ENCODE assay signal across 8 mouse cellular contexts in the genomic region with DNA sequence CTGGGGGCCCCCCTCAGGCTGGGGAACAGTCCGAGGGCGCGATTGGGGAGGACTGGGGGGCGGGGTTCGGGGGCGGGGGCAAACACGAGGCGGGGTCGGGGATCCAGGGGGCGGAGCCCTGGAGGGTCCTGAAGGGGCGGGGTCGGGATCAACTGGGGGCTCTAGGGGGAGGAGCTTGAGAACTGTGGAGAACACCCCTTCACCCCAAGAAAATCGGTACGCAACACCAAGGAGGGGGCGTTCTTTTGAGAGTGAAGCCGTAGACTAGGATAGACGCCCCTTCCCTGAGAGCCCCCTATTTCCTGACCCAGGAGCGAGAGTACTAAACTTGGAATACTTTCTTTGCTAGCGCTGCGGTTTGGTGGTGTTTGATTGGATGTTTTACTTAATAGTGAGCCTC. TPM values are rescaled to one million over a fixed set of nuclear protein-coding genes. Genes with fewer than 3 reads are reported as not detected.
DNase-seq lines count a peak whose midpoint lies in the region; ATAC-seq and TF ChIP-seq lines count a peak whose summit lies in the region.

No protein-coding gene starts in this region.

- no peak for TF ChIP-seq CTCF in MEL (IDR thresholded peaks at IDR 0.05 in 2 of 3, conservative IDR thresholded peaks at IDR 0.05 in 1 of 3; ENCODE audit: control insufficient read depth in 1 of 3, insufficient read depth in 1 of 3, low read depth in 2 of 3, low read length in 3 of 3, poor library complexity in 1 of 3, severe bottlenecking in 1 of 3)
- TF ChIP-seq CTCF in thymus, adult 2 months (IDR thresholded peaks at IDR 0.05; ENCODE audit: borderline replicate concordance, control insufficient read depth, extremely low read depth, insufficient read depth, low read length, poor library complexity): 0 out of 2 replicates have a peak, but pooled peaks have one; percentile 1

- H3K27me3 ChIP-seq in MEL (ENCODE audit: control insufficient read depth in 1 of 2, insufficient read depth in 2 of 2, low read length in 2 of 2): no peaks in the 10 kb centered on the region
- no peaks in the 10 kb centered on the region for H3K27me3 ChIP-seq in liver, embryonic 15.5 days
- no peaks in the 10 kb centered on the region for H3K27me3 ChIP-seq in thymus, adult 2 months (ENCODE audit: control insufficient read depth, insufficient read depth, low read length)

- 0 out of 2 replicates have a peak, but pooled peaks have one; percentile 11 for ATAC-seq in granulocyte monocyte progenitor cell, adult 5-6 weeks (replicated peaks; ENCODE audit: poor library complexity, severe bottlenecking)
- no peak for ATAC-seq in liver, embryonic 15.5 days (ENCODE audit: insufficient read depth)

- H3K27ac ChIP-seq in MEL (ENCODE audit: control insufficient read depth, low read depth, low read length): no peak overlapping the region
- H3K27ac ChIP-seq in liver, embryonic 15.5 days (replicated peaks): peak overlapping the region; percentile 88
- no peak overlapping the region for H3K27ac ChIP-seq in thymus, adult 2 months (ENCODE audit: control insufficient read depth, insufficient read depth, low read length)

- no peak for TF ChIP-seq RAD21 in MEL (IDR thresholded peaks at IDR 0.05; ENCODE audit: low read depth, low read length)

- no peaks in the 10 kb centered on the region for H3K9me3 ChIP-seq in MEL (replicated peaks; ENCODE audit: insufficient read depth, low read length)
- H3K9me3 ChIP-seq in liver, embryonic 15.5 days (replicated peaks): peaks cover 20% of the 10 kb centered on the region

- 2% methylated on average over 17 of the region's 20 CpGs for WGBS in liver, embryonic 15.5 days (ENCODE audit: insufficient replicate concordance)
- 3% methylated on average over 15 of the region's 20 CpGs for WGBS in thymus, adult 2 months

- peaks cover 22% of the 10 kb centered on the region for H3K79me2 ChIP-seq in MEL (ENCODE audit: control insufficient read depth, insufficient read depth, low read length, poor library complexity)

- TF ChIP-seq EP300 in MEL (IDR thresholded peaks at IDR 0.05; ENCODE audit: low read depth in 1 of 2, low read length in 2 of 2): no peak

- peak overlapping the region; percentile 69 to 82 for H3K4me3 ChIP-seq in MEL (ENCODE audit: control insufficient read depth in 1 of 2, insufficient read depth in 1 of 2, low read depth in 2 of 2, low read length in 2 of 2)
- H3K4me3 ChIP-seq in liver, embryonic 15.5 days (replicated peaks): peak overlapping the region; percentile 72
- peak overlapping the region; percentile 81 for H3K4me3 ChIP-seq in thymus, adult 2 months (ENCODE audit: control insufficient read depth, insufficient read depth, low read length)

- peak overlapping the region; percentile 63 for H3K9ac ChIP-seq in MEL (ENCODE audit: control insufficient read depth, low read depth, low read length, poor library complexity, severe bottlenecking)
- H3K9ac ChIP-seq in liver, embryonic 15.5 days: peak overlapping the region; percentile 64

- DNase-seq in heart, adult 9 months (ENCODE audit: low spot score in 2 of 2): peak; percentile 47 to 63
- DNase-seq in heart, adult 8-10 months (ENCODE audit: low spot score): no peak
- DNase-seq in MEL (ENCODE audit: low read depth, low spot score): no peak
- DNase-seq in thymus, adult 2 months: peak; percentile 79
- no peak for DNase-seq in frontal cortex, postnatal 36 days (ENCODE audit: low spot score in 2 of 2)
- DNase-seq in spleen, postnatal 10 days (ENCODE audit: low spot score in 2 of 2): no peak

- H3K36me3 ChIP-seq in MEL (ENCODE audit: control insufficient read depth in 1 of 2, insufficient read depth in 2 of 2, low read length in 2 of 2): peaks cover 0 to 12% of the 10 kb centered on the region in 2 experiments
- H3K36me3 ChIP-seq in liver, embryonic 15.5 days (replicated peaks): peaks cover 58% of the 10 kb centered on the region
- peaks cover 22% of the 10 kb centered on the region for H3K36me3 ChIP-seq in thymus, adult 2 months (ENCODE audit: control insufficient read depth, insufficient read depth, low read length)

- TF ChIP-seq POLR2A in MEL (IDR thresholded peaks at IDR 0.05; ENCODE audit: control insufficient read depth in 1 of 2, insufficient read depth in 1 of 2, low read depth in 1 of 2, low read length in 2 of 2, poor library complexity in 1 of 2): no peak
- no peak for TF ChIP-seq POLR2A in thymus, adult 2 months (IDR thresholded peaks at IDR 0.05; ENCODE audit: control insufficient read depth, extremely low read depth, insufficient read depth, low read length, poor library complexity)

- H3K4me1 ChIP-seq in MEL (ENCODE audit: control insufficient read depth in 1 of 2, insufficient read depth in 2 of 2, low read length in 2 of 2): peaks cover 4 to 18% of the 10 kb centered on the region in 2 experiments; a peak in 3 of 4 replicates
- H3K4me1 ChIP-seq in liver, embryonic 15.5 days (replicated peaks): peaks cover 76% of the 10 kb centered on the region
- peaks cover 18% of the 10 kb centered on the region for H3K4me1 ChIP-seq in thymus, adult 2 months (replicated peaks; ENCODE audit: control insufficient read depth, insufficient read depth, low read length)

- peak overlapping the region; percentile 84 for H3K4me2 ChIP-seq in liver, embryonic 15.5 days

TF ChIP-seq in MEL, 35 proteins besides CTCF, POLR2A, EP300 and RAD21 (continues in another document):
- TF ChIP-seq ZNF384 (IDR thresholded peaks at IDR 0.05; ENCODE audit: low read depth, low read length) (no peak), SIN3A (IDR thresholded peaks at IDR 0.05; ENCODE audit: low read length) (no peak), NELFE (IDR thresholded peaks at IDR 0.05; ENCODE audit: low read depth, low read length) (no peak), CHD2 (IDR thresholded peaks at IDR 0.05; ENCODE audit: low read length) (no peak), TBP (IDR thresholded peaks at IDR 0.05; ENCODE audit: low read depth, low read length) (no peak), NRF1 (IDR thresholded peaks at IDR 0.05; ENCODE audit: insufficient read depth, low read depth, low read length, poor library complexity, severe bottlenecking) (no peak), UBTF (IDR thresholded peaks at IDR 0.05; ENCODE audit: borderline replicate concordance, insufficient read depth, low read depth, low read length) (no peak), ZC3H11A (IDR thresholded peaks at IDR 0.05; ENCODE audit: low read depth, low read length) (no peak), MEF2A (IDR thresholded peaks at IDR 0.05; ENCODE audit: extremely low read depth, insufficient replicate concordance, low read depth, low read length, poor library complexity, severe bottlenecking) (no peak), MYC (IDR thresholded peaks at IDR 0.05; ENCODE audit: low read depth, low read length) (no peak)

RNA-seq across cellular contexts. Expression of gene Zbtb22, which starts 0.6 kb away (rescaled TPM):
- total RNA-seq in heart, adult 8-10 months (2022): 10 to 100 TPM; 18.1 to 21.0 (median 19.3) TPM
- 18.6 and 20.2 TPM in 2 replicates for total RNA-seq in MEL (2012; rRNA removed)
- polyA plus RNA-seq in MEL (2012; ENCODE audit: insufficient read depth in 1 of 2, insufficient read length in 2 of 2, low read depth in 1 of 2, low replicate concordance in 2 of 2, missing spikeins in 1 of 2): 10 to 100 TPM in 1 of 2 experiments, not detected in 1; 30.0 TPM
- total RNA-seq in granulocyte monocyte progenitor cell, adult 5-6 weeks (2014; fragmentation: Nextera tagmentation): 11.9 and 22.0 TPM in 2 replicates
- total RNA-seq in granulocyte monocyte progenitor cell, adult 5-6 weeks (2017): 16.8 and 23.9 TPM in 2 replicates
- 8.2 and 9.8 TPM in 2 replicates for polyA plus RNA-seq in liver, embryonic 15.5 days (2015; fragmentation: Nextera tagmentation; extraction: Ambion mirVana)
- 119 and 120 TPM in 2 replicates for polyA plus RNA-seq in thymus, adult 2 months (2012; rRNA removed)

RNA-seq across cellular contexts. Expression of gene Tapbp, which starts 0.6 kb away (rescaled TPM):
- 100 to 1,000 TPM in 2 of 4 experiments, 10 to 100 TPM in 2; 96.8 to 113 (median 105) TPM for total RNA-seq in heart, adult 8-10 months (2022)
- total RNA-seq in MEL (2012; rRNA removed): 14.7 and 24.3 TPM in 2 replicates
- polyA plus RNA-seq in MEL (2012; ENCODE audit: insufficient read depth in 1 of 2, insufficient read length in 2 of 2, low read depth in 1 of 2, low replicate concordance in 2 of 2, missing spikeins in 1 of 2): 10 to 100 TPM in 1 of 2 experiments, not detected in 1; 33.3 TPM
- 68.2 and 76.8 TPM in 2 replicates for total RNA-seq in granulocyte monocyte progenitor cell, adult 5-6 weeks (2014; fragmentation: Nextera tagmentation)
- total RNA-seq in granulocyte monocyte progenitor cell, adult 5-6 weeks (2017): 48.0 and 57.7 TPM in 2 replicates
- polyA plus RNA-seq in liver, embryonic 15.5 days (2015; fragmentation: Nextera tagmentation; extraction: Ambion mirVana): 33.3 and 35.7 TPM in 2 replicates
- 201 and 248 TPM in 2 replicates for polyA plus RNA-seq in thymus, adult 2 months (2012; rRNA removed)

RNA-seq across cellular contexts. Expression of gene Daxx, which starts 7.1 kb away (rescaled TPM):
- 10 to 100 TPM; 11.5 to 16.2 (median 13.7) TPM for total RNA-seq in heart, adult 8-10 months (2022)
- 39.6 and 40.6 TPM in 2 replicates for total RNA-seq in MEL (2012; rRNA removed)
- 10 to 100 TPM in 1 of 2 experiments, not detected in 1; 68.0 TPM for polyA plus RNA-seq in MEL (2012; ENCODE audit: insufficient read depth in 1 of 2, insufficient read length in 2 of 2, low read depth in 1 of 2, low replicate concordance in 2 of 2, missing spikeins in 1 of 2)
- 44.7 and 55.1 TPM in 2 replicates for total RNA-seq in granulocyte monocyte progenitor cell, adult 5-6 weeks (2014; fragmentation: Nextera tagmentation)
- 22.4 and 40.6 TPM in 2 replicates for total RNA-seq in granulocyte monocyte progenitor cell, adult 5-6 weeks (2017)
- polyA plus RNA-seq in liver, embryonic 15.5 days (2015; fragmentation: Nextera tagmentation; extraction: Ambion mirVana): 18.7 and 20.4 TPM in 2 replicates
- polyA plus RNA-seq in thymus, adult 2 months (2012; rRNA removed): 116 and 129 TPM in 2 replicates

RNA-seq across cellular contexts. Expression of gene Platr17, which starts 11.4 kb away (rescaled TPM):
- total RNA-seq in heart, adult 8-10 months (2022): not detected
- total RNA-seq in MEL (2012; rRNA removed): not detected in 2 replicates
- not detected for polyA plus RNA-seq in MEL (2012; ENCODE audit: insufficient read depth in 1 of 2, insufficient read length in 2 of 2, low read depth in 1 of 2, low replicate concordance in 2 of 2, missing spikeins in 1 of 2)
- 0.98 and 1.4 TPM in 2 replicates for total RNA-seq in granulocyte monocyte progenitor cell, adult 5-6 weeks (2014; fragmentation: Nextera tagmentation)
- 0.46 TPM in 1 of 2 replicates, not detected in the other for total RNA-seq in granulocyte monocyte progenitor cell, adult 5-6 weeks (2017)
- 0.35 and 0.38 TPM in 2 replicates for polyA plus RNA-seq in liver, embryonic 15.5 days (2015; fragmentation: Nextera tagmentation; extraction: Ambion mirVana)
- 0.69 and 1.0 TPM in 2 replicates for polyA plus RNA-seq in thymus, adult 2 months (2012; rRNA removed)

RNA-seq across cellular contexts. Expression of gene Rgl2, which starts 13.0 kb away (rescaled TPM):
- 10 to 100 TPM; 29.8 to 35.1 (median 34.1) TPM for total RNA-seq in heart, adult 8-10 months (2022)
- 19.0 and 24.9 TPM in 2 replicates for total RNA-seq in MEL (2012; rRNA removed)
- polyA plus RNA-seq in MEL (2012; ENCODE audit: insufficient read depth in 1 of 2, insufficient read length in 2 of 2, low read depth in 1 of 2, low replicate concordance in 2 of 2, missing spikeins in 1 of 2): 10 to 100 TPM in 1 of 2 experiments, not detected in 1; 43.6 TPM
- total RNA-seq in granulocyte monocyte progenitor cell, adult 5-6 weeks (2014; fragmentation: Nextera tagmentation): 44.6 and 78.3 TPM in 2 replicates
- 35.5 and 35.8 TPM in 2 replicates for total RNA-seq in granulocyte monocyte progenitor cell, adult 5-6 weeks (2017)
- polyA plus RNA-seq in liver, embryonic 15.5 days (2015; fragmentation: Nextera tagmentation; extraction: Ambion mirVana): 8.2 and 10.2 TPM in 2 replicates
- polyA plus RNA-seq in thymus, adult 2 months (2012; rRNA removed): 528 and 541 TPM in 2 replicates

Comparison
In these comparisons a context has a peak if more than half of its experiments do, and no peak if none do; other contexts are left out.
1. DNase-seq: peak in heart, adult 9 months (2 of 2) and thymus, adult 2 months (single experiment); none in heart, adult 8-10 months (single experiment), MEL (single experiment), frontal cortex, postnatal 36 days (0 of 2) and spleen, postnatal 10 days (0 of 2).
2. Peak in every context shown above with its lines, with median percentiles within 50 percentile points of each other: H3K4me3 ChIP-seq.